Mouse (Mus musculus) heart, embryonic 15.5 days (tissue): ENCODE results near the gene Tspan14. TPM values are rescaled to one million over a fixed set of nuclear protein-coding genes. Genes with fewer than 3 reads are reported as not detected.

Experiments
- ATAC-seq: fragments of 200-750 bp; cut with Nextera tagmentation; replicated peaks from 2 replicates; pipeline ENCODE4 v1.8.0; 2017; ENCODE audit warnings: low read depth, moderate TSS enrichment; ENCODE audit not compliant: insufficient number of reproducible peaks, insufficient read depth, low FRiP score
- H3K27ac ChIP-seq: fragments of 300-500 bp; sonication (generic); 2 replicates; pipeline ENCODE4 v1.5.1; 2015; ENCODE audit warnings: mild to moderate bottlenecking, inconsistent platforms
- H3K27me3 ChIP-seq: fragments of 300-500 bp; sonication (generic); 2 replicates; pipeline ENCODE4 v1.6.1; 2015; ENCODE audit warnings: inconsistent platforms
- H3K36me3 ChIP-seq: fragments of 300-500 bp; sonication (generic); 2 replicates; pipeline ENCODE4 v1.6.1; 2015; ENCODE audit warnings: mild to moderate bottlenecking, inconsistent platforms
- H3K4me1 ChIP-seq: fragments of 300-500 bp; sonication (generic); replicated peaks from 2 replicates; pipeline ENCODE4 v1.6.1; 2015; ENCODE audit warnings: inconsistent platforms
- H3K4me2 ChIP-seq: fragments of 300-500 bp; sonication (generic); 2 replicates; pipeline ENCODE4 v1.6.1; 2015; ENCODE audit warnings: inconsistent platforms, mild to moderate bottlenecking, moderate library complexity
- H3K4me3 ChIP-seq: fragments of 300-500 bp; sonication (generic); 2 replicates; pipeline ENCODE4 v1.5.1; 2015; ENCODE audit warnings: mild to moderate bottlenecking, inconsistent platforms
- H3K9ac ChIP-seq: fragments of 300-500 bp; sonication (generic); 2 replicates; pipeline ENCODE4 v1.6.1; 2015; ENCODE audit warnings: mild to moderate bottlenecking, inconsistent platforms
- H3K9me3 ChIP-seq: fragments of 300-500 bp; sonication (generic); replicated peaks from 2 replicates; pipeline ENCODE4 v1.6.1; 2016; ENCODE audit warnings: inconsistent platforms
- WGBS: fragments of 180-500 bp; shearing (Covaris S2); methylation state at CpG from one replicate; pipeline ENCODE4 v1.1.7; 2015; ENCODE audit warnings: mixed read lengths; 5-methylcytosine and 5-hydroxymethylcytosine counted together
- polyA plus RNA-seq: library from polyadenylated mRNA; unstranded; fragments of >200 nt; fragmentation: Nextera tagmentation; extraction: Ambion mirVana; gene quantifications from 2 replicates; pipeline ENCODE4 v1.2.1, GENCODE M21; 2015

Tspan14 gene
- polyA plus RNA-seq, 1 experiment from 2014 or later, result 32.7 TPM

- Histone ChIP-seq H3K4me2 (peak overlapping the region; percentile 14), H3K27me3 (no peaks in the 10 kb centered on the region), H3K4me1 (peaks cover 74% of the 10 kb centered on the region), H3K9me3 (no peaks in the 10 kb centered on the region), H3K4me3 (no peak overlapping the region), H3K36me3 (no peaks in the 10 kb centered on the region), H3K9ac (no peak overlapping the region), H3K27ac (peak overlapping the region; percentile 82)
- no peak for ATAC-seq
- 37% methylated on average over 3 of the region's 3 CpGs for WGBS
These were observed 7.0 kb downstream of the Tspan14 start for GRCm38 (mm10) chr14:40959586-40959985.

- H3K9me3 ChIP-seq, result no peaks in the 10 kb centered on the region
- no peak overlapping the region for H3K9ac ChIP-seq
- H3K27me3 ChIP-seq, result no peaks in the 10 kb centered on the region
- H3K36me3 ChIP-seq, result no peaks in the 10 kb centered on the region
- peaks cover 77% of the 10 kb centered on the region for H3K4me1 ChIP-seq
- peak overlapping the region; percentile 82 for H3K27ac ChIP-seq
- peak overlapping the region; percentile 10 for H3K4me2 ChIP-seq
- H3K4me3 ChIP-seq, result no peak overlapping the region
- WGBS, result 60% methylated on average over 2 of the region's 2 CpGs
- no peak; the same call in 1 of the 2 replicates for ATAC-seq
These were observed 7.6 kb downstream of the Tspan14 start for GRCm38 (mm10) chr14:40958986-40959381.

DNA sequence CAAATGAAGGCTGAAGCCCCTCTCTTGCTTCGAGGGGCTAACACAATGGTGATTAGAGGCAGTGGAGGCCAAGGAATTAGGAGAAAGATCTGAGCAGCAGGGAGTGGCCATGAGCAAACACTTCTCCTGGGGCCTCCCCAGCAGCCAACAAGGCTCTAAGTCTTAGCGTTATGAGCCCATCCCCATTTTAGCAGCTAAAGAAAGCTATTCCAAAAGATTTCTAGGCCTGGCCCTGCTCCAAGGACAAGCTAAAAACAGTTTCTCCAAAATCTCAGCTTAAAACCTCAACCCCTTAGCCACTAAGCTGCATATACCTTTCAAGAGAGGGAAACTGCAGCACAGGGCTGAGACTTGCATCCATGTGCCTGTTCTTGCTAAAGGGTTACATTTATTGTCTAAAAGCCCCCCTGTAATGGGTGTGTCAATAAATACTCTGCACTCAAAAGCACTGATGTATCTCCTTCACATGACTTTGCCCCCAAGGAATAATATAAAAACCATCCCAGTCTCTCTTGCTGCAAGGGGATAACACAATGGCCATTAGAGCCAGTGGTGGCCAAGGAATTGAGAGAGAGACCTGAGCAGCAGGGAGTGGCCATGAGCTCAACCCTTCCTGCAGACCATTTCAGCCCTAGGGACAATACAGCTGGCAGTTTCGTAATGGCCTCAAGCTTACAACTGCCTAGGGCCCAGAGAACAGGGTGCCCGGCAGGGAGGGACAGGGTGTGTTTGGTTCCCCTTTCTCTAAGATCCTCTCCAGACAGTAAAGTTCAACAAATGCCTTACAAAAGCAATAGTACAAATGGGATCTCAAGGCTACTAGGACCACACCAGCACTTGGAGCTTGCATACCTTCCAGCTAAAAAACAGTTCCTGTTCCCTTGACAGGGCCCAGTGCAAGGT lies 8.3 kb downstream of the Tspan14 start:
- Histone ChIP-seq H3K4me2 (peak overlapping the region; percentile 10; the same call in 1 of the 2 replicates), H3K4me1 (peaks cover 74% of the 10 kb centered on the region), H3K27ac (peak overlapping the region; percentile 82), H3K36me3 (no peaks in the 10 kb centered on the region), H3K9ac (no peak overlapping the region), H3K27me3 (no peaks in the 10 kb centered on the region), H3K4me3 (no peak overlapping the region), H3K9me3 (no peaks in the 10 kb centered on the region)
- no peak for ATAC-seq
- WGBS, result 34% methylated on average over 4 of the region's 4 CpGs

DNA sequence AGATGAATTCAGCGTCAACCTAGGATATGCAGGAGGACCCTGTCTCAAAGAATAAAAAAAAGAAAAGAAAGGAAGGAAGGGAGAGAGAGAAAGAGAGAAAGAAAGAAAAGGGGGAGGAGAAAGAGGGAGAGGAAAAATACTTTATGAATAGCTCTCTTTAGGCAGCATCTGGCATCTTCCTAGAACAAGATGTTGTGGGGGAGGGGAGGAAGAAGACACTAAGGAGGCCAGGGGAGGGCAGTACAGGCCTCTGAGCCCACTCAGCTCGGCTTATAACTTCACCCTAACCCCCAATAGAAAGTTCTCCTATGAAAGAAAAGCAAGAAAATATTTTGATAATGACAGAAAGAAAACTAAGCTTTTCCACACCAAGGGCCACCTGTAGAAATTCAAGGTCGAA lies 9.0 kb downstream of the Tspan14 start:
- 69% methylated on average over 3 of the region's 3 CpGs for WGBS
- H3K4me2 ChIP-seq, result peak overlapping the region; percentile 10; the same call in 1 of the 2 replicates

GRCm38 (mm10) chr14:40956252-40957146 lies 10.1 kb downstream of the Tspan14 start:
- H3K4me3 ChIP-seq, result no peak overlapping the region; the same call in 1 of the 2 replicates

More for the DNA sequence above, 9.0 kb downstream of the Tspan14 start:
- Histone ChIP-seq H3K36me3 (no peaks in the 10 kb centered on the region), H3K9me3 (no peaks in the 10 kb centered on the region), H3K9ac (no peak overlapping the region), H3K4me1 (peaks cover 78% of the 10 kb centered on the region), H3K4me3 (no peak overlapping the region), H3K27me3 (no peaks in the 10 kb centered on the region), H3K27ac (peak overlapping the region; percentile 82)
- no peak for ATAC-seq

DNA sequence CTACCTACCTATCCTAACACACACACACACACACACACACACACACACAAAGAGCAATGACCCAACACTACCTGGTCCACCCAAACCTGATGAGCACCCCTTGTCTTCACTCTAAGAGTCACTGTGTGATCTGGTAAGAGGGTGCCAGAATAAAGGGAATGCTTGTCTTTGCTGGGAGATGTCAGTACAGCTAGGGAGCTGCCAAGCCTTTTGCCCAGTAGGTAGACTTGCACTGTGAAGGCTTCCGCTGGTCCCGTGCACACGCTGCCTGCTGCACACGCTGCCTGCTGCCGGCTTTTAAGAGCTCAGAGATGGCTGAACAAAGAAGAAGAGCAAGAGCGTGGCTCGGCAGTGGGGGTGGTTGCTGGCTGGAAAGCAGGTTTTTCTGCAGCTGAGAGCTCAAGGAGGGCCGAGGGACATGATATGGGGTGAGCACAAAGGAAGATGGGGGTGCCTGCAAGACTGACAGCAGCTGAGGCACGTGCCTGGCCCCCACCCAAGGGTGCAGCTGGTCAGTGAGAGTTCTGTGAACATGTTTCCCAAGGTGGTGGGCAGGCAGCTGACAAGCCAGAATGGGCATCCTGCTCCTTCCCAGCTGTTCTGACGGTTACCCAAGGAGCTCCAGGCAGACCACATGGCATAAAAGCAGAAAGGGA lies 10.9 kb downstream of the Tspan14 start:
- Histone ChIP-seq H3K27me3 (no peaks in the 10 kb centered on the region), H3K36me3 (no peaks in the 10 kb centered on the region), H3K4me1 (peaks cover 71% of the 10 kb centered on the region), H3K9me3 (no peaks in the 10 kb centered on the region), H3K27ac (peak overlapping the region; percentile 84), H3K9ac (0 out of 2 replicates have a peak overlapping the region, but pooled peaks have one; percentile 19), H3K4me2 (peak overlapping the region; percentile 52), H3K4me3 (no peak overlapping the region; the same call in 1 of the 2 replicates)
- no peak for ATAC-seq
- 25% methylated on average over 10 of the region's 10 CpGs for WGBS

More at GRCm38 (mm10) chr14:40956252-40957146, 10.1 kb downstream of the Tspan14 start:
- Histone ChIP-seq H3K27me3 (no peaks in the 10 kb centered on the region), H3K9ac (peak overlapping the region; percentile 35; the same call in 1 of the 2 replicates), H3K36me3 (no peaks in the 10 kb centered on the region), H3K4me1 (peaks cover 68% of the 10 kb centered on the region), H3K9me3 (no peaks in the 10 kb centered on the region), H3K4me2 (peak overlapping the region; percentile 52), H3K27ac (peak overlapping the region; percentile 84)
- peak; percentile 70 for ATAC-seq
- 30% methylated on average over 13 of the region's 13 CpGs for WGBS

GRCm38 (mm10) chr14:40955146-40955545 lies 11.5 kb downstream of the Tspan14 start:
- H3K27ac ChIP-seq, result peak overlapping the region; percentile 84
- H3K4me3 ChIP-seq, result no peak overlapping the region
- 43% methylated on average over 1 of the region's 1 CpGs for WGBS
- H3K9me3 ChIP-seq, result no peaks in the 10 kb centered on the region
- H3K4me2 ChIP-seq, result peak overlapping the region; percentile 52; the same call in 1 of the 2 replicates
- no peak overlapping the region for H3K9ac ChIP-seq
- no peak for ATAC-seq
- peaks cover 72% of the 10 kb centered on the region for H3K4me1 ChIP-seq
- no peaks in the 10 kb centered on the region for H3K27me3 ChIP-seq
- H3K36me3 ChIP-seq, result no peaks in the 10 kb centered on the region

DNA sequence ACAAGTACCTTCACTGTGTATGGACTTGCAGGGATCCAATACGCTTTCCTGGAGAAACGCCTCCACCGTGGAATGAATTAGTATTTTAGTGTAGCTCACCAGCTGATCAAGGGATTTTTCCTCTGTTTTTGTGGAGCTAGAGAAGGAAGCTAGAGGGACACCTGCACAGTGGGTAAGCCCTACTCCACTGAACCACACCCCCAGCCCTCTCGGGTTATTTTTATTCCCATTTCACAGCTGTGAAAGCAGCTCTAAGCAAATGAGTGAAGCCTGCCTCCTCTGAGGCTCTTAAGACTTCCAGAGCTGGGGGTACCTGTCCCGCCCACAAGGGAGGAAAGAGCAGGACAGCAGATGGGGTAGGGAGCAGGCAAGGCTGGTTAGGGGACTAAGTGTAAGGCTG lies 13.2 kb downstream of the Tspan14 start:
- Histone ChIP-seq H3K4me1 (peaks cover 66% of the 10 kb centered on the region), H3K27me3 (no peaks in the 10 kb centered on the region), H3K9me3 (no peaks in the 10 kb centered on the region), H3K27ac (no peak overlapping the region), H3K4me3 (no peak overlapping the region), H3K36me3 (no peaks in the 10 kb centered on the region), H3K4me2 (no peak overlapping the region), H3K9ac (no peak overlapping the region)
- 72% methylated on average over 5 of the region's 5 CpGs for WGBS
- no peak for ATAC-seq

- Histone ChIP-seq H3K4me3 (no peak overlapping the region), H3K4me1 (peaks cover 66% of the 10 kb centered on the region), H3K27me3 (no peaks in the 10 kb centered on the region), H3K4me2 (no peak overlapping the region), H3K27ac (no peak overlapping the region), H3K36me3 (no peaks in the 10 kb centered on the region), H3K9ac (no peak overlapping the region), H3K9me3 (no peaks in the 10 kb centered on the region)
- no peak for ATAC-seq
- 59% methylated on average over 2 of the region's 2 CpGs for WGBS
These were observed 13.9 kb downstream of the Tspan14 start for GRCm38 (mm10) chr14:40952715-40953114.

DNA sequence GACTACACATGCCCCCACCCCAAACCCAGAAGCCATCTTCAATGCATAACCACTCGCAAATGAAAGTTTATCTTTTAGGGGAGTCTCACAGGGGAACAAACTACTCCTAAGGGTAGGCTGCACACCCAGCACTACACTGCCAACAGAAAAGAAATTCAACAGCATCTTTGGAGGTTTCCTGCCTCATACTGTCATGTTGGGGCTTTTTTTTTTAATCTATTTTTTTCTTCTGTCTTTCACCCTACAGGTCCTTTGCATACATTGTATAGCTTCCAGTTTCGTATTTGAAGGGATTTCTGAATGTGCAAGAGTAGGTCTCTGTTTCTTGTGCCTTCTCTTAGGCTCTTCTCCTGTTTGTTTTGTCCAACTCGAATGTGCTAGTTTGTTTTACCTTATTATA lies 14.3 kb downstream of the Tspan14 start:
- Histone ChIP-seq H3K36me3 (no peaks in the 10 kb centered on the region), H3K27me3 (no peaks in the 10 kb centered on the region), H3K9ac (no peak overlapping the region), H3K4me1 (peaks cover 69% of the 10 kb centered on the region), H3K9me3 (no peaks in the 10 kb centered on the region), H3K4me2 (no peak overlapping the region), H3K27ac (no peak overlapping the region), H3K4me3 (no peak overlapping the region)
- WGBS, result 81% methylated on average over 3 of the region's 3 CpGs
- ATAC-seq, result no peak
